Mouse (Mus musculus) spleen, postnatal 10 days (tissue): Measurements from ENCODE around the gene Zfr.
"Not testable (repeated sequence)": the region's sequence is repeated elsewhere in the genome, so short reads cannot be mapped to it uniquely, and the experiment has no call there.

Experiments
- DNase-seq, 2 experiments: peaks; one replicate each; pipeline ENCODE4 v3.0.0; 2021 to 2022; ENCODE audit warnings: low spot score in 2 of 2

Zfr gene

GRCm38 (mm10) chr15:12106430-12106829 is 11.2 kb upstream of the Zfr start:
- DNase-seq, result no peak

- DNase-seq, result no peak
Measured at GRCm38 (mm10) chr15:12108200-12108599, 9.4 kb upstream of the Zfr start.

- not testable (repeated sequence) for DNase-seq
Measured at GRCm38 (mm10) chr15:12108922-12109321, 8.7 kb upstream of the Zfr start.

GRCm38 (mm10) chr15:12111232-12111631 is 6.4 kb upstream of the Zfr start:
- DNase-seq, result no peak

- DNase-seq, result no peak
Measured at GRCm38 (mm10) chr15:12113411-12113810, 4.2 kb upstream of the Zfr start.

GRCm38 (mm10) chr15:12114546-12114945 is 3.1 kb upstream of the Zfr start:
- no peak for DNase-seq

- no peak for DNase-seq
Measured at GRCm38 (mm10) chr15:12115722-12116230, 1.9 kb upstream of the Zfr start.

- peak in 1 of 2 experiments; percentile 70 for DNase-seq
Measured at GRCm38 (mm10) chr15:12118093-12118431, 431 bp downstream of the Zfr start.

GRCm38 (mm10) chr15:12118432-12119128 is 949 bp downstream of the Zfr start:
- DNase-seq, result peak; percentile 57 to 60

- DNase-seq, result no peak
Measured at GRCm38 (mm10) chr15:12119129-12119466, 1.5 kb downstream of the Zfr start.

- DNase-seq, result no peak
Measured at GRCm38 (mm10) chr15:12124913-12125312, 7.3 kb downstream of the Zfr start.

- DNase-seq, result not testable (repeated sequence)
Measured at GRCm38 (mm10) chr15:12130871-12131270, 13.2 kb downstream of the Zfr start.

- DNase-seq, result no peak
Measured at GRCm38 (mm10) chr15:12134546-12134945, 16.9 kb downstream of the Zfr start.

- no peak for DNase-seq
Measured at GRCm38 (mm10) chr15:12135368-12135767, 17.7 kb downstream of the Zfr start.

- no peak for DNase-seq
Measured at GRCm38 (mm10) chr15:12136371-12136770, 18.7 kb downstream of the Zfr start.

- no peak for DNase-seq
Measured at GRCm38 (mm10) chr15:12140985-12141729, 23.5 kb downstream of the Zfr start.

- DNase-seq, result no peak
Measured at GRCm38 (mm10) chr15:12147423-12147822, 29.8 kb downstream of the Zfr start.

GRCm38 (mm10) chr15:12149501-12149900 is 31.9 kb downstream of the Zfr start:
- no peak for DNase-seq

GRCm38 (mm10) chr15:12153747-12154146 is 36.1 kb downstream of the Zfr start:
- DNase-seq, result no peak

- DNase-seq, result no peak
Measured at GRCm38 (mm10) chr15:12178126-12178525, 60.5 kb downstream of the Zfr start.

- DNase-seq, result not testable (repeated sequence)
Measured at GRCm38 (mm10) chr15:12181181-12181805, 63.7 kb downstream of the Zfr start.

- DNase-seq, result no peak
Measured at GRCm38 (mm10) chr15:12193880-12194816, 76.5 kb downstream of the Zfr start.
